Mouse (Mus musculus) megakaryocyte, embryonic 14.5 days (primary cell): ENCODE data around the gene Cav1. TPM values are rescaled to one million over a fixed set of nuclear protein-coding genes. Genes with fewer than 3 reads are reported as not detected.

ENCODE experiments used
- H3K27me3 ChIP-seq: replicated peaks from 2 replicates; pipeline ENCODE3; 2012; ENCODE audit warnings: inconsistent platforms
- H3K36me3 ChIP-seq: replicated peaks from 2 replicates; pipeline ENCODE3; 2012; ENCODE audit warnings: low read length, inconsistent platforms, mixed read lengths
- H3K4me1 ChIP-seq: 2 replicates; pipeline ENCODE4 v1.6.1; 2012; ENCODE audit warnings: inconsistent platforms
- H3K4me3 ChIP-seq: replicated peaks from 2 replicates; pipeline ENCODE3; 2012; ENCODE audit warnings: moderate library complexity, mild to moderate bottlenecking, inconsistent platforms
- H3K9me3 ChIP-seq: 2 replicates; pipeline ENCODE4 v1.6.1; 2012; ENCODE audit warnings: inconsistent platforms
- FLI1 ChIP-seq: IDR thresholded peaks from 2 replicates; pipeline ENCODE4 v1.6.1; 2012; ENCODE audit warnings: low read length, inconsistent platforms, mixed read lengths
- GATA1 ChIP-seq: IDR thresholded peaks from 3 replicates; pipeline ENCODE4 v1.6.1; 2012; ENCODE audit warnings: mixed read lengths, low read length, inconsistent platforms, borderline replicate concordance
- polyA plus RNA-seq: library from polyadenylated mRNA; stranded (reverse); fragments of >175 nt; gene quantifications from 2 replicates; pipeline ENCODE4 v1.2.3, GENCODE M21; 2012; ENCODE audit warnings: low replicate concordance; ENCODE audit not compliant: insufficient read depth

Gene Cav1
- polyA plus RNA-seq = not detected in 2 replicates

GRCm38 (mm10) chr6:17305954-17306601 lies at the start of gene Cav1:
Gene Cav1, plus strand, starts transcription at chr6:17306335.
- Histone ChIP-seq H3K27me3 (peaks cover 44% of the 10 kb centered on the region), H3K4me3 (peak within 1 kb of the TSS; percentile 89), H3K4me1 (peaks cover 24% of the 10 kb centered on the region), H3K9me3 (no peaks in the 10 kb centered on the region), H3K36me3 (no peaks in the 10 kb centered on the region)
- TF ChIP-seq GATA1 (no peak), FLI1 (no peak)

DNA sequence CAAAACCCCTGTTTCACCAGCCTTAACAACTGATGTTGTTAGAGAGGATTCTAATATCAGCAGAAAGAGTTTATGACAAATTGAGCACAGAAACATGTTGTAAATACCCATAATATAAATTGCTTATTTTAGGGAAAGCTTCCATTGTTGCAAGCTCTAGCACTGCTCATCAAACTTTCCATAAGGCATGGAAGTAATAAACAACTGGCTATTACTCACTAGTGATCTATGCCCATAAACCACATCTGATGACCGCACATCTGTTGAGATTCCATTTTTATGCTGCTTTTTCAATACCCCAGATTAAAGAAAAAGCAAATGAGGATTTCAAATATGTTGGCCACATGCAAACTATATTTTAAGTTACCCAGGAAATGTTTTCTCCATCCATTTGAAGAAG lies 48.0 kb upstream of the Cav1 start:
- Histone ChIP-seq H3K4me1 (no peaks in the 10 kb centered on the region), H3K4me3 (no peak overlapping the region), H3K36me3 (no peaks in the 10 kb centered on the region), H3K9me3 (no peaks in the 10 kb centered on the region), H3K27me3 (no peaks in the 10 kb centered on the region)
- no peak for TF ChIP-seq GATA1
- TF ChIP-seq FLI1 = no peak

GRCm38 (mm10) chr6:17258911-17259310 lies 47.2 kb upstream of the Cav1 start:
- H3K9me3 ChIP-seq = no peaks in the 10 kb centered on the region
- no peaks in the 10 kb centered on the region for H3K27me3 ChIP-seq
- no peaks in the 10 kb centered on the region for H3K4me1 ChIP-seq
- TF ChIP-seq FLI1 (no peak), GATA1 (no peak)
- H3K36me3 ChIP-seq = no peaks in the 10 kb centered on the region
- no peak overlapping the region for H3K4me3 ChIP-seq

GRCm38 (mm10) chr6:17262786-17263185 lies 43.3 kb upstream of the Cav1 start:
- Histone ChIP-seq H3K4me1 (0 out of 2 replicates have a peak, but pooled peaks cover under 1% of the 10 kb centered on the region), H3K36me3 (no peaks in the 10 kb centered on the region)

DNA sequence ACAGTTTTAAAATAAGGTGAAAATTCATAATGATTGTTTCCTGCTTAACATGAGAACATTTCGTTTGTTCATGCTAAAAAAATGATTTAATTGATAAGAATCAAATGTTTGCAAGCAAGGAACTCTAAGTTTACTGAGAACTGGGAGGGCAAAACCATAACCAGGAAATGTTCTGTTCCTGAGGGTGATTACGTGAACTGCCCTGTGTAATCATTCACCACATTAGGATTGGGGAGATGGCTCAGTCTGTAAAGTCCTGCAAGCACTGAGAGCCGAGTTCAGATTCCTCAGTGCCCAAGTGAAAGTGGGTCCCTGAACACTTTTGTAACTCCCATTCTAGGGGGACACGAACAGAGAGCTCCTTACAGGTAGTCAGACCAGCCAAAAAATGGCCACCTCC lies 41.1 kb upstream of the Cav1 start:
- Histone ChIP-seq H3K27me3 (peaks cover 2% of the 10 kb centered on the region), H3K4me1 (0 out of 2 replicates have a peak, but pooled peaks cover 3% of the 10 kb centered on the region), H3K9me3 (no peaks in the 10 kb centered on the region), H3K36me3 (no peaks in the 10 kb centered on the region), H3K4me3 (no peak overlapping the region)
- TF ChIP-seq FLI1 = no peak
- TF ChIP-seq GATA1 = no peak

More at GRCm38 (mm10) chr6:17262786-17263185, 43.3 kb upstream of the Cav1 start:
- TF ChIP-seq FLI1 = no peak
- TF ChIP-seq GATA1 = no peak
- Histone ChIP-seq H3K9me3 (no peaks in the 10 kb centered on the region), H3K27me3 (peaks cover 2% of the 10 kb centered on the region), H3K4me3 (no peak overlapping the region)

GRCm38 (mm10) chr6:17266466-17266865 lies 39.7 kb upstream of the Cav1 start:
- Histone ChIP-seq H3K36me3 (no peaks in the 10 kb centered on the region), H3K4me1 (0 out of 2 replicates have a peak, but pooled peaks cover 3% of the 10 kb centered on the region), H3K4me3 (no peak overlapping the region), H3K27me3 (peaks cover 2% of the 10 kb centered on the region), H3K9me3 (no peaks in the 10 kb centered on the region)
- TF ChIP-seq GATA1 = no peak
- no peak for TF ChIP-seq FLI1

DNA sequence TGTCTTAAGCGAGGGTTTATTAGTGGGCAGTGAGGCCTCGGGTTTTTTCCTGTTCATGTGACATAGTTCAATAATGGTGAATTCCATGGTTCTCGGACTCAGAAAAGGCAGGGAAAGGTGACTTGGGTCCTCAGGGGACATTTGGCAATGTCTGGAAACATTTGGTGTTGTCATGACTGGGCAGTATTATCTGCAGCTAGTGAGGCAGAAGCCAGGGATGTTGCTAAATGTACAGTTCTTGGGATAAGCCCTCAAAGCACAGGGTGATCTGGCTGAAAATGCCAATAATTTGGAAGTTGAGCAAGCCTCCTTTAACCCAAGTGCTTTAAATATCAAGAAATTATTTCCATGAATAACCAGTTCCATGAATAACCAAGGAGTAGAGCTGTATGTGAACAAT lies 27.8 kb upstream of the Cav1 start:
- Histone ChIP-seq H3K4me1 (peaks cover 27% of the 10 kb centered on the region), H3K4me3 (no peak overlapping the region)
- TF ChIP-seq FLI1 (no peak), GATA1 (no peak)

DNA sequence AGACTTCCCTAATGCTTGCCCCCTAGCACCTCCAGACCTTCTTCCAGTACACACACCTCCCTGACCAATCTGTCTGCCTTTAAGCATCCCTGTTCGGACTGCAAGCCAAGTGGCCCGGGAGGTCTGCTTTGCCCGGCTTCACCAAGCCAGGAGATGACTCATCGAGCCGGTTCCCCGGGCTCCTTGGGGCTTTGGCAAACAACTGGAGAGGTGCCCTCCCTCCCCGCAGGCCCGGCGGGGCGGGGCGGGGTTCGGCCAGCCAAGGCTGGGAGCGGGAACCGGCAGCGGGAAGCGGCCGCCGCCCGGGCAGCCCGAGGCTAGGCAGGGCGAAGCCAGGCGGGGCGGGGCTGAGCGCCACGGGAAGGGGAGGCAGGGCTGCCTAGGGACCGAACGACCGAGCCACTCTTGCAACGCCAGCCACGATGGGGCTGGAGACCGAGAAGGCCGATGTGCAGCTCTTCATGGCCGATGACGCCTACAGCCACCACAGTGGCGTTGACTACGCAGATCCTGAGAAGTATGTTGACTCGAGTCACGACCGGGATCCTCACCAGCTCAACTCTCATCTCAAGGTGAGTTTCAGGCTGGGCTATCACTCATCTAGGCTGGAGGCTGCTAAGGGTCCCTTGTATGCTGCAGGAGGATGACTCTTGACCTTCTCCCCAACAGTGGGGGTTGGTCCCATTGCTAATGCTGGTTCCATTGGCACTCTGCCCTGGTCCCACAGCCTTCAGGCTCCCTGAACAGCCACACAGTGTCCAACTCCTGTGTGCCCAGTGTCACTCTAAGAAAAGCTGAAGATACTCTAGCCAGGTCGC lies 25.0 kb upstream of the Cav1 start, which contains the start of gene Cav2:
Gene Cav2, plus strand, starts transcription at position 247 of the 818 bp plus-strand sequence.
- TF ChIP-seq GATA1 (no peak), FLI1 (no peak)
- no peaks in the 10 kb centered on the region for H3K36me3 ChIP-seq
- H3K4me3 ChIP-seq = peak within 1 kb of the TSS; percentile 91

More for the DNA sequence above, 27.8 kb upstream of the Cav1 start:
- no peaks in the 10 kb centered on the region for H3K36me3 ChIP-seq
- H3K27me3 ChIP-seq = peaks cover 7% of the 10 kb centered on the region
- no peaks in the 10 kb centered on the region for H3K9me3 ChIP-seq

GRCm38 (mm10) chr6:17281757-17282092 lies 24.4 kb upstream of the Cav1 start:
- Histone ChIP-seq H3K9me3 (no peaks in the 10 kb centered on the region), H3K27me3 (peaks cover 7% of the 10 kb centered on the region), H3K4me3 (peak overlapping the region; percentile 91), H3K36me3 (no peaks in the 10 kb centered on the region), H3K4me1 (peaks cover 42% of the 10 kb centered on the region)
- TF ChIP-seq FLI1 = no peak
- TF ChIP-seq GATA1 = no peak

More for the DNA sequence above, 25.0 kb upstream of the Cav1 start, which contains the start of gene Cav2:
- Histone ChIP-seq H3K27me3 (peaks cover 7% of the 10 kb centered on the region), H3K9me3 (no peaks in the 10 kb centered on the region), H3K4me1 (peaks cover 36% of the 10 kb centered on the region)

DNA sequence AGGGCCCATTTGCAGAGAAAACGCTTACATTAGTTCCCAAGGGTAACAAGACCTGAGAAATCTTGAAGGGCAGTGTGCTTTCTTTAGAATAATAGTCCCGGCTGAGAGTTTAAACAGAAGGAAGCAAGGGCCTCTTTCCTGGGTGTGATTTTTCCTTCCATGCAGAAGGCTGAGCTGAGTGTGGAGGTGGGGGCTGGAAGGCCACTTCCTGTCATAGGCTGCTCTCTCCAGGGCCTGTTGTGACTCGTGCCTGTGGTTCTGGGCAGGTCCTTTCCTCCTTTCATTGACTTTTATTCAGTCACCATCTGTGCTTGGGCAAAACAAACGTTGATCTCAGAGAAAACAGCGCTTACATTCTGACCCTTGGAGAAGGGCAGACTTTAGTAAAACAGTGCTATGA lies 24.0 kb upstream of the Cav1 start:
- H3K4me3 ChIP-seq = no peak overlapping the region
- TF ChIP-seq GATA1 (no peak), FLI1 (no peak)
- H3K36me3 ChIP-seq = no peaks in the 10 kb centered on the region
- H3K9me3 ChIP-seq = no peaks in the 10 kb centered on the region
- H3K27me3 ChIP-seq = peaks cover 7% of the 10 kb centered on the region
- H3K4me1 ChIP-seq = peaks cover 44% of the 10 kb centered on the region
